Mouse (Mus musculus): ENCODE data around the gene Marcksl1. TPM values are rescaled to one million over a fixed set of nuclear protein-coding genes. Genes with fewer than 3 reads are reported as not detected.

Marcksl1 gene
- total and polyA plus RNA-seq, 3 experiments = 25.3 to 62.7 TPM; not detected in 1

DNA sequence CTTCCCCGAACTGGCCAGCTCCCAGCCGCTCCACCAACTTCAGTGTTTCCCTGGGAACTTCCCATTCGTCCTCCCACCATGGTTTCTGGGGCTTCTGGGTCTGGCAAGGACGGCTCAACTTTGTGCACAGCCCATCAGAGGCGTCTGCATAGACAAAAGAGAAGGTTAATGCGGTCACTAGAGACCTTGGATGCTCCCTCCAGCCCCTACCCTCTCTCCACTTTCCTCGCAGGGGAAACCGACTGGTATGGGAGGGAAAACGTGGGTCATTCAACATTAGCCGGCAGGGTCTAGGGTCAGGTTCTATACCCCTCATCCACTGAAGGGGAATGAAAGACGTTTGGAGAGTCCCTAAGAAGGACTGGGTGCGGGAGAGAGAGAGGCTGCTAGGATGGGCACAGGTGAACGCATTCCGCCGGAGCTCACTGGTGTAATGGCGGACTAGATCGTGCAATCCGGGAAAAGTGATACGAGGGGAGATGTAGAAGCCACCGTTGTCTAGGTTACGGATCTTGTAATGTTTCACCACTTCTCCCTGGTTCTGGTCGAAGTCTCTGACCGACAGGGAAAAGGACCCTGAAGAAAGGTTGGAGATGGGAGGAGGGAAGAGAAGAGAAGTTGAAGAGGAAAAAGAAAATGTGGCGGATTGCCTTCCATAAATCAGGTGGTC is 42.6 kb downstream of the Marcksl1 start (continued):
- no peak for TF ChIP-seq POLR2A (IDR thresholded peaks at IDR 0.05; ENCODE audit: control insufficient read depth in 1 of 2, insufficient read depth in 1 of 2, low read depth in 1 of 2, low read length in 2 of 2, poor library complexity in 1 of 2)
- TF ChIP-seq ETS1 (IDR thresholded peaks at IDR 0.05; ENCODE audit: low read depth, low read length) = no peak
- TF ChIP-seq MXI1 (IDR thresholded peaks at IDR 0.05; ENCODE audit: low read depth, low read length) = 0 out of 2 replicates have a peak, but pooled peaks have one; percentile 27
- no peak for TF ChIP-seq CHD2 (IDR thresholded peaks at IDR 0.05; ENCODE audit: low read length)

DNA sequence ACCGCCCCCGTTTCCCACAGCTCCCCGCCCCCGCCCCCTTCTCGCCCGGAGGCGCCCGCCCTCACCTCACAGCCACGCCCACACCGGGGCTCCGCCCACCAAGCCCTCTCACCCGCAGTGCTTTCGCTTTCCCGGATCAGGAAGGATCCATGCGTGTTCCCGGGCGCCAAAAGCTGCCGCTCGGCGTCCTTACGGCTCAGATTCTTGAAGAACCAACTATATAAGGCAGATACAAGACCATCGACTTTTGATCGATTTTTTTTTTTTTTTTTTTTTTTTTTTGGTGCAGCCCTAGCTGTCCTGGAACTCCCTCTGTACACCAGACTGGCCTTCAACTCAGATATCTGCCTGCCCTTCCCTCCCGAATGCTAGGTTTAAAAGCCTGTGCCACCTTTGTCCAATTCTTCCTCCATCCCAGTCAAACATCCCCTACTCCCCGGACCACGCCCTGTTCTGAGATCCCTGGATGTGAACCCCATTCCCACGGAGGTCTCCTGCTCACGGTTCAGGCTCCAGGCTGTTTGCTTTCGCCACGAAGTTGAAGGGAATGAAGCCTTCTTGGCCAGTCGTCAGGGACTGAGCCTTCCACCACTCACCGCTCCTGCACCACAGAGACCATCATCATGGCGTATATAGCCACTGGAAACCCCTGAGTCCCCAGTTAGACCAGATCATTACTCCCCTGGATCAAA is 43.3 kb downstream of the Marcksl1 start:
- Histone ChIP-seq H3K9me3 (replicated peaks; ENCODE audit: insufficient read depth, low read length) (no peaks in the 10 kb centered on the region), H3K27ac (ENCODE audit: control insufficient read depth, low read depth, low read length) (no peak overlapping the region), H3K9ac (ENCODE audit: control insufficient read depth, low read depth, low read length, poor library complexity, severe bottlenecking) (peak overlapping the region; percentile 73), H3K4me3 (ENCODE audit: control insufficient read depth in 1 of 2, insufficient read depth in 1 of 2, low read depth in 2 of 2, low read length in 2 of 2) (peak overlapping the region; percentile 71 to 89), H3K27me3 (ENCODE audit: control insufficient read depth in 1 of 2, insufficient read depth in 2 of 2, low read length in 2 of 2) (no peaks in the 10 kb centered on the region), H3K36me3 (ENCODE audit: control insufficient read depth in 1 of 2, insufficient read depth in 2 of 2, low read length in 2 of 2) (peaks cover 0 to 2% of the 10 kb centered on the region in 2 experiments; a peak in 2 of 4 replicates), H3K79me2 (ENCODE audit: control insufficient read depth, insufficient read depth, low read length, poor library complexity) (peaks cover 1% of the 10 kb centered on the region; the same call in 1 of the 2 replicates), H3K4me1 (ENCODE audit: control insufficient read depth in 1 of 2, insufficient read depth in 2 of 2, low read length in 2 of 2) (peaks cover 0 to 15% of the 10 kb centered on the region in 2 experiments; a peak in 2 of 4 replicates)
- no peak for TF ChIP-seq ETS1 (IDR thresholded peaks at IDR 0.05; ENCODE audit: low read depth, low read length)
- TF ChIP-seq MYB (IDR thresholded peaks at IDR 0.05; ENCODE audit: low read depth, low read length) = no peak
- TF ChIP-seq POLR2A (IDR thresholded peaks at IDR 0.05; ENCODE audit: control insufficient read depth in 1 of 2, insufficient read depth in 1 of 2, low read depth in 1 of 2, low read length in 2 of 2, poor library complexity in 1 of 2) = peak; percentile 40 to 72; a peak in 1 of 4 replicates
- TF ChIP-seq EP300 (IDR thresholded peaks at IDR 0.05; ENCODE audit: low read depth in 1 of 2, low read length in 2 of 2) = no peak
- 0 out of 2 replicates have a peak, but pooled peaks have one; percentile 3 for TF ChIP-seq TCF12 (IDR thresholded peaks at IDR 0.05; ENCODE audit: low read depth, low read length)
- TF ChIP-seq NELFE (IDR thresholded peaks at IDR 0.05; ENCODE audit: low read depth, low read length) = peak; percentile 49; the same call in 1 of the 2 replicates
- no peak for TF ChIP-seq E2F4 (IDR thresholded peaks at IDR 0.05; ENCODE audit: borderline replicate concordance, low read depth, low read length)
- TF ChIP-seq RAD21 (IDR thresholded peaks at IDR 0.05; ENCODE audit: low read depth, low read length) = no peak
- no peak for TF ChIP-seq MYC (IDR thresholded peaks at IDR 0.05; ENCODE audit: low read depth, low read length)
- TF ChIP-seq MXI1 (IDR thresholded peaks at IDR 0.05; ENCODE audit: low read depth, low read length) = 0 out of 2 replicates have a peak, but pooled peaks have one; percentile 18
- TF ChIP-seq TBP (IDR thresholded peaks at IDR 0.05; ENCODE audit: low read depth, low read length) = 0 out of 2 replicates have a peak, but pooled peaks have one; percentile 24
- no peak for TF ChIP-seq POLR2AphosphoS2 (IDR thresholded peaks at IDR 0.05; ENCODE audit: low read length)
- TF ChIP-seq SIN3A (IDR thresholded peaks at IDR 0.05; ENCODE audit: low read length) = peak; percentile 15; the same call in 1 of the 2 replicates
- peak; percentile 92 for DNase-seq (ENCODE audit: low read depth, low spot score)

DNA sequence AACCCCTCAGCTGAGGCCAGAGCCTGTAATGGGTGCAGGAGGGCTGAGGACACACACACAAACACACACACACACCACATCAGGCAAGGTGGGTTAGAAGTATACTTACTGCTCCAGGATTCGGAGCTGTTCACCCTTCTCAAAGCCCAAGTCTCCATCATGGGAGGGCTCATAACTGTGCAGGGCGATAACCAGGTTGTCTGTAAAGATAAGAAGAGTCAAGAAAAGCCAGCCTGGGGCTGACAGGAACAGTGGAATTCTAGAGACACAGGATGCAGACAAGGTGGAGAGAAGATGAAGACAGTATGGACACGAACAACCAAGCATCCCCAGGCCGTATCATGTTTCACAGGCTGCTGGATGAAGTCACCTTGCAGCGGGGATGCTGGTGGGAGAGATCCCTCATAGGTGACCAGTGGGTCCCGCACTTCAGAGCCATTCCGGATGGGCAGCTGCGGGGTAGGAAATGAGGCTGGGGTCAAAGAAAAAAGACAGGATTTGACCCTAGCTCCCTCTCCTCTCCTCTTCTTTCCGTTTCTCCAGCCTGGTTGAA is 44.0 kb downstream of the Marcksl1 start:
- peaks cover 1% of the 10 kb centered on the region; the same call in 1 of the 2 replicates for H3K79me2 ChIP-seq (ENCODE audit: control insufficient read depth, insufficient read depth, low read length, poor library complexity)
- no peaks in the 10 kb centered on the region for H3K27me3 ChIP-seq (ENCODE audit: control insufficient read depth in 1 of 2, insufficient read depth in 2 of 2, low read length in 2 of 2)
- H3K36me3 ChIP-seq (ENCODE audit: control insufficient read depth in 1 of 2, insufficient read depth in 2 of 2, low read length in 2 of 2) = peaks cover 0 to 2% of the 10 kb centered on the region in 2 experiments; a peak in 2 of 4 replicates
- DNase-seq (ENCODE audit: low read depth, low spot score) = peak; percentile 67
- peaks cover 0 to 15% of the 10 kb centered on the region in 2 experiments; a peak in 2 of 4 replicates for H3K4me1 ChIP-seq (ENCODE audit: control insufficient read depth in 1 of 2, insufficient read depth in 2 of 2, low read length in 2 of 2)
- no peak overlapping the region for H3K27ac ChIP-seq (ENCODE audit: control insufficient read depth, low read depth, low read length)
- peak overlapping the region; percentile 71 to 89 for H3K4me3 ChIP-seq (ENCODE audit: control insufficient read depth in 1 of 2, insufficient read depth in 1 of 2, low read depth in 2 of 2, low read length in 2 of 2)
- peak overlapping the region; percentile 73 for H3K9ac ChIP-seq (ENCODE audit: control insufficient read depth, low read depth, low read length, poor library complexity, severe bottlenecking)
- H3K9me3 ChIP-seq (replicated peaks; ENCODE audit: insufficient read depth, low read length) = no peaks in the 10 kb centered on the region
- peak; percentile 26; the same call in 1 of the 2 replicates for TF ChIP-seq RCOR1 (IDR thresholded peaks at IDR 0.05; ENCODE audit: low read depth, low read length)
- no peak for TF ChIP-seq CTCF (IDR thresholded peaks at IDR 0.05 in 2 of 3, conservative IDR thresholded peaks at IDR 0.05 in 1 of 3; ENCODE audit: control insufficient read depth in 1 of 3, insufficient read depth in 1 of 3, low read depth in 2 of 3, low read length in 3 of 3, poor library complexity in 1 of 3, severe bottlenecking in 1 of 3)
- no peak for TF ChIP-seq POLR2A (IDR thresholded peaks at IDR 0.05; ENCODE audit: control insufficient read depth in 1 of 2, insufficient read depth in 1 of 2, low read depth in 1 of 2, low read length in 2 of 2, poor library complexity in 1 of 2)
- no peak for TF ChIP-seq HCFC1 (IDR thresholded peaks at IDR 0.05; ENCODE audit: low read depth, low read length)
- no peak for TF ChIP-seq MYB (IDR thresholded peaks at IDR 0.05; ENCODE audit: low read depth, low read length)
- no peak for TF ChIP-seq GABPA (IDR thresholded peaks at IDR 0.05; ENCODE audit: low read depth, low read length)
- TF ChIP-seq MAFK (IDR thresholded peaks at IDR 0.05; ENCODE audit: borderline replicate concordance, low read depth, low read length) = no peak
- TF ChIP-seq CHD1 (IDR thresholded peaks at IDR 0.05; ENCODE audit: low read depth, low read length) = no peak
- TF ChIP-seq EP300 (IDR thresholded peaks at IDR 0.05; ENCODE audit: low read depth in 1 of 2, low read length in 2 of 2) = peak; percentile 68 to 69
- TF ChIP-seq GATA1 (IDR thresholded peaks at IDR 0.05; ENCODE audit: low read depth, low read length) = peak; percentile 78
- no peak for TF ChIP-seq POLR2AphosphoS2 (IDR thresholded peaks at IDR 0.05; ENCODE audit: low read length)
- TF ChIP-seq ZC3H11A (IDR thresholded peaks at IDR 0.05; ENCODE audit: low read depth, low read length) = no peak
- no peak for TF ChIP-seq USF2 (IDR thresholded peaks at IDR 0.05; ENCODE audit: borderline replicate concordance in 1 of 2, insufficient read depth in 1 of 2, low read depth in 1 of 2, low read length in 2 of 2)
- no peak for TF ChIP-seq POLR2AphosphoS5 (IDR thresholded peaks at IDR 0.05; ENCODE audit: borderline replicate concordance, low read depth, low read length)
